Mouse (Mus musculus): Measurements from ENCODE around the gene Slc9a3r2.

DNA sequence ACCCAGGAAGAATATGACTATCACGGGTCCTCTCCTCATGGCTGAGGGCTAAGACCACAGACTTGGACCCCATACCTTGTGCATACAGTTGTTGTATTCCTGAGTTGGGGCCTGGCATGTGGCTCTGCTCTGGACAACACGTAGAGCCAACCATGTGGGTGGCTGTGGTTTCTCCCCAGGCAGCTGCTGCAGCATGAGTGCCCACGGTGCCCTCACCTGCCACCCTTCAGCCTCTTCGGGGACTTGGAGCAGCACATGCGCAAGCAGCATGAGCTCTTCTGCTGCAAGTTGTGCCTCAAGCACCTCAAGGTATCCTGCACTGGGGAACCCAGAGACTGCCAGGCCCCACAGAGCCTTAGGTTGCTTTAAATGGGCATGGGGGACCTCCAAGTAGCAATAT is 26.8 kb upstream of the Slc9a3r2 start:
- TF ChIP-seq CHD2 (IDR thresholded peaks at IDR 0.05; ENCODE audit: low read depth, low read length) = no peak
- no peak for TF ChIP-seq HCFC1 (IDR thresholded peaks at IDR 0.05; ENCODE audit: borderline replicate concordance, insufficient read depth, low read length)

All from ES-E14 (cell line).